Mouse (Mus musculus) heart, embryonic 12.5 days (tissue): Measurements from ENCODE around the gene Cfap161. TPM values are rescaled to one million over a fixed set of nuclear protein-coding genes. Genes with fewer than 3 reads are reported as not detected.

Experiments
- ATAC-seq: fragments of 200-750 bp; cut with Nextera tagmentation; 2 replicates; pipeline ENCODE4 v1.8.0; 2017; ENCODE audit warnings: moderate TSS enrichment, moderate library complexity; ENCODE audit not compliant: insufficient number of reproducible peaks, low FRiP score
- H3K27ac ChIP-seq: fragments of 300-500 bp; sonication (generic); 2 replicates; pipeline ENCODE4 v1.5.1; 2016; ENCODE audit warnings: mild to moderate bottlenecking, moderate library complexity; ENCODE audit not compliant: poor library complexity, severe bottlenecking
- H3K27me3 ChIP-seq: fragments of 300-500 bp; sonication (generic); replicated peaks from 2 replicates; pipeline ENCODE4 v1.6.1; 2016; ENCODE audit warnings: mild to moderate bottlenecking, moderate library complexity
- H3K36me3 ChIP-seq: fragments of 300-500 bp; sonication (generic); 2 replicates; pipeline ENCODE4 v1.6.1; 2016; ENCODE audit warnings: mild to moderate bottlenecking, moderate library complexity
- H3K4me1 ChIP-seq: fragments of 300-500 bp; sonication (generic); replicated peaks from 2 replicates; pipeline ENCODE4 v1.6.1; 2016; ENCODE audit warnings: mild to moderate bottlenecking
- H3K4me2 ChIP-seq: fragments of 300-500 bp; sonication (generic); 2 replicates; pipeline ENCODE4 v1.6.1; 2016; ENCODE audit warnings: mild to moderate bottlenecking, moderate library complexity
- H3K4me3 ChIP-seq: fragments of 300-500 bp; sonication (generic); 2 replicates; pipeline ENCODE4 v1.5.1; 2016; ENCODE audit warnings: mild to moderate bottlenecking
- H3K9ac ChIP-seq: fragments of 300-500 bp; sonication (generic); 2 replicates; pipeline ENCODE4 v1.6.1; 2016; ENCODE audit warnings: mild to moderate bottlenecking, moderate library complexity
- H3K9me3 ChIP-seq: fragments of 300-500 bp; sonication (generic); replicated peaks from 2 replicates; pipeline ENCODE4 v1.6.1; 2016; ENCODE audit warnings: mild to moderate bottlenecking, moderate library complexity
- whole genome bisulfite sequencing: fragments of 180-500 bp; shearing (Covaris S2); methylation state at CpG from one replicate; pipeline ENCODE4 v1.1.7; 2016; 5-methylcytosine and 5-hydroxymethylcytosine counted together
- polyA plus RNA-seq: library from polyadenylated mRNA; unstranded; fragments of >200 nt; fragmentation: Nextera tagmentation; extraction: Ambion mirVana; gene quantifications from 2 replicates; pipeline ENCODE4 v1.2.1, GENCODE M21; 2016

Gene Cfap161
- polyA plus RNA-seq, 1 experiment from 2014 or later = 5.6 TPM

GRCm38 (mm10) chr7:83726936-83727632 is 67.6 kb downstream of the Cfap161 start:
- Histone ChIP-seq H3K9ac (no peak overlapping the region), H3K9me3 (no peaks in the 10 kb centered on the region), H3K27ac (no peak overlapping the region), H3K4me1 (peaks cover 23% of the 10 kb centered on the region), H3K27me3 (0 out of 2 replicates have a peak, but pooled peaks cover 3% of the 10 kb centered on the region), H3K36me3 (no peaks in the 10 kb centered on the region), H3K4me3 (no peak overlapping the region), H3K4me2 (no peak overlapping the region)
- 61% methylated on average over 5 of the region's 5 CpGs for WGBS
- ATAC-seq = no peak

GRCm38 (mm10) chr7:83725801-83726200 is 68.9 kb downstream of the Cfap161 start:
- H3K4me3 ChIP-seq = no peak overlapping the region
- no peak overlapping the region for H3K4me2 ChIP-seq
- no peak for ATAC-seq
- H3K9me3 ChIP-seq = no peaks in the 10 kb centered on the region
- no peaks in the 10 kb centered on the region for H3K36me3 ChIP-seq
- H3K4me1 ChIP-seq = peaks cover 23% of the 10 kb centered on the region
- H3K27ac ChIP-seq = no peak overlapping the region
- no peak overlapping the region for H3K9ac ChIP-seq
- H3K27me3 ChIP-seq = no peaks in the 10 kb centered on the region

- no peaks in the 10 kb centered on the region for H3K36me3 ChIP-seq
- no peak for ATAC-seq
- peaks cover 23% of the 10 kb centered on the region for H3K4me1 ChIP-seq
- WGBS = 40% methylated on average over 2 of the region's 2 CpGs
- no peak overlapping the region for H3K9ac ChIP-seq
- no peaks in the 10 kb centered on the region for H3K9me3 ChIP-seq
- no peak overlapping the region for H3K4me3 ChIP-seq
- H3K27ac ChIP-seq = no peak overlapping the region
- no peak overlapping the region for H3K4me2 ChIP-seq
- H3K27me3 ChIP-seq = no peaks in the 10 kb centered on the region
Observed at GRCm38 (mm10) chr7:83724541-83724940, 70.1 kb downstream of the Cfap161 start.

Other genes starting within 250 kb of the Cfap161 start
- gene Tmc3, start 210.0 kb downstream of the Cfap161 start, polyA plus RNA-seq = 0.15 and 0.63 TPM in 2 replicates
- gene Stard5, start 162.9 kb downstream of the Cfap161 start, polyA plus RNA-seq = 35.1 and 35.4 TPM in 2 replicates
- 1.8 and 2.0 TPM in 2 replicates for gene Il16, start 49.2 kb downstream of the Cfap161 start, polyA plus RNA-seq
- 21.2 and 22.6 TPM in 2 replicates for gene Tlnrd1, start 89.4 kb upstream of the Cfap161 start, polyA plus RNA-seq
- 101 and 107 TPM in 2 replicates for gene Mesd, start 89.6 kb upstream of the Cfap161 start, polyA plus RNA-seq